Mouse (Mus musculus): ENCODE measurements around the gene Clec2l. TPM values are rescaled to one million over a fixed set of nuclear protein-coding genes. Genes with fewer than 3 reads are reported as not detected.

The Clec2l gene
- total RNA-seq, 2 experiments from 2014 or later = 78.5 to 83.7 TPM

- no peak for DNase-seq (ENCODE audit: extremely low spot score in 1 of 2, low spot score in 1 of 2)
Measured at GRCm38 (mm10) chr6:38713957-38714898, 51.4 kb downstream of the Clec2l start.

DNA sequence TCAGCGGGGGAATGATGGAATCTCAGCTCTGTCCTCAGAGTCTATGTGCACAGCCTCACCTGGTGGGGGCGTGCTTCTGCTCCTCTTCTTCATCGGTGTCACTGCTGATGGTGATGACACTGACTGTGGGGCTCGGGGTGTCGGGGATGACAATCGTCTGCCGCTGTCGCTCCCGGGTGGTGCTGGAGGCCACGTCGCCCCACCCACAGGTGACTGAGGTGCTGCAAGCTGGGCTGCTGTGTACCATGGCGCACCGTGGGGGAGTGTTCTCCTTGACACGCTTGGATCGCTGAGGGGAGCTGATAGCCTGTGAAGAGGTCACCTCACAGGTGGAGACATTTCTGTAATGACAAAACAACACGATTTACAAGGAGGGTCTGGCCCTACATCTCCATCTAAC is 53.0 kb downstream of the Clec2l start:
- DNase-seq (ENCODE audit: extremely low spot score in 1 of 2, low spot score in 1 of 2) = no peak

DNA sequence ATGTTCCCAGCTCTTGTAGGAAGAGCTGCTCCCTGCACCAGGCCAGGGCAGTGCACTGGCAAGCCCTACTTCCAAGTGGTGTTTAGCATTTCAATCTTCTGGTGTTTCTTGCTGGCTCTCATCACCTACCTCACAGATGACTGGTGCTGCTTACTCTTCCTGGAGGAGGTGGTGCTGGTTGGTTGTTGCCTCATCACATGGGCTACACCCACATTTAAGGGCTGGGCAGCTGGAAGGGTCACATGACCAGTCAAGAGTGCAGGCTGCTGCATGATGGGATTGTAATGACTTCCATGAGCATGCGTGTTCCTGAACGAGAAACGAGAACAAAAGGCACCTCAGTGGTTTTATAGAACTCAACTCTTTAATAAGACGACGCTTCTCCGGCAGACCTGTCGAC is 55.8 kb downstream of the Clec2l start:
- no peak for DNase-seq (ENCODE audit: extremely low spot score in 1 of 2, low spot score in 1 of 2)

DNA sequence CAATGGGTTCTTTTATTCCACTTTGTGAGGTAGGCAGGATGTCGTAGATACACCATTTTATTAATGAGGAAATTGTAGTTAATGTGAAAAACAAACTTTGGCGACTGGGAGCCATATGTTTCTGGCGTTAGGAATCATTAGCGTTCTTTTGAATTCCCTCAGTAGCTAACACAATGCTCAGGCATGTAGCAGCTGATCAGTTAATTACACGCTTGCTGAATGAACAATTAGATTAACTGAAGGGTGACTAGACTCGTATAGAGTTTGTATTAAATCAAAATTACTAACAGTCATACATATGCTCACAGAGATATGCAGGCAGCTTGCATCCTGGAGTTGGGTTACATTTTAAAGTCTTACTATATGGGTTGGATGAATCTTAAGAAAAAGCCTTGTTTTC is 56.4 kb downstream of the Clec2l start:
- DNase-seq (ENCODE audit: extremely low spot score in 1 of 2, low spot score in 1 of 2) = no peak

DNA sequence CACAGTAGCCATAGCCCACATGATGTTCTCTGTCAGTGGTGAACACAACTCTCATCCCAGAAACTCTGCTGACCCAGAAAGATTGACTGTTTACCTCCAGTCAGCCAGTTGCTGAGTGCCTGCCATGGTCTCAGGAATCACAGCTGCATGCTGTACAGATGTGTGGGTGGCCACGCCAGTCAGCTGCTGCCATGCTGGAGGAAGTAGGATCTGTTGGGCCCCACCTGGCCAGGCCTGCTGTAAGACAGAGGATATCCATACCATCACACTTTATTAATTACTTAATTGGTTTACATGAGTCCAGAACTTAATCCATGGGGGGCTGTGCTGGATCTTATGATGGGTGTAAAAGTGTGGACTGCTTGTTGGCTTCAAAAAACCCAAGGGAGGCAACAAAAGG is 58.5 kb downstream of the Clec2l start:
- no peak for DNase-seq (ENCODE audit: extremely low spot score in 1 of 2, low spot score in 1 of 2)

GRCm38 (mm10) chr6:38725515-38725914 is 62.6 kb downstream of the Clec2l start:
- DNase-seq (ENCODE audit: extremely low spot score in 1 of 2, low spot score in 1 of 2) = no peak

Other genes starting within 250 kb of the Clec2l start
- gene Ubn2, start 229.1 kb upstream of the Clec2l start, total RNA-seq (2021) = 10 to 100 TPM; 33.8 to 46.4 TPM
- gene Fmc1, start 129.6 kb upstream of the Clec2l start, total RNA-seq (2021) = 10 to 100 TPM; 50.7 to 63.4 TPM
- 100 to 1,000 TPM; 133 to 214 TPM for gene Luc7l2, start 111.7 kb upstream of the Clec2l start, total RNA-seq (2021)
- gene Klrg2, start 25.8 kb upstream of the Clec2l start, total RNA-seq (2021) = 1 to 10 TPM in 1 of 2 experiments, under 1 TPM in 1; 0.94 to 1.4 TPM
- gene Tbxas1, start 212.3 kb downstream of the Clec2l start, total RNA-seq (2021) = 1 to 10 TPM; 2.9 to 3.4 TPM
- 10 to 100 TPM; 50.2 to 66.2 TPM for gene Hipk2, start 213.1 kb downstream of the Clec2l start, total RNA-seq (2021)

Measured in layer of hippocampus, postnatal 25 days (tissue).